Mouse (Mus musculus) MEL (cell line): ENCODE measurements around the gene Slc39a9. TPM values are rescaled to one million over a fixed set of nuclear protein-coding genes. Genes with fewer than 3 reads are reported as not detected.
A peak's percentile ranks its signal among the peaks of the same experiment; 100 is the strongest.

Experiments
- DNase-seq: peaks from one replicate; pipeline ENCODE4 v3.0.0; 2011; ENCODE audit warnings: low read depth, low spot score
- H3K27ac ChIP-seq: 2 replicates; pipeline ENCODE4 v1.5.1; 2012; ENCODE audit warnings: low read depth, mild to moderate bottlenecking, control low read depth, low read length, moderate library complexity; ENCODE audit not compliant: control insufficient read depth
- H3K27me3 ChIP-seq, 2 experiments: fragments of 150-350 bp in 1 of 2; sonication (generic) in 1 of 2; 2 replicates each; pipeline ENCODE4 v1.6.1; 2012; ENCODE audit warnings: low read length in 2 of 2, mild to moderate bottlenecking in 2 of 2, improper control_type of control experiment in 1 of 2, moderate library complexity in 1 of 2; ENCODE audit not compliant: insufficient read depth in 2 of 2, control insufficient read depth in 1 of 2
- H3K36me3 ChIP-seq, 2 experiments: 2 replicates each; pipeline ENCODE4 v1.6.1; 2012 to 2014; ENCODE audit warnings: low read length in 2 of 2, improper control_type of control experiment in 1 of 2, inconsistent platforms in 1 of 2, mild to moderate bottlenecking in 1 of 2; ENCODE audit not compliant: insufficient read depth in 2 of 2, control insufficient read depth in 1 of 2
- H3K4me1 ChIP-seq, 2 experiments: fragments of 150-350 bp in 1 of 2; sonication (generic) in 1 of 2; 2 replicates each; pipeline ENCODE4 v1.6.1; 2012; ENCODE audit warnings: low read length in 2 of 2, improper control_type of control experiment in 1 of 2, mild to moderate bottlenecking in 1 of 2; ENCODE audit not compliant: insufficient read depth in 2 of 2, control insufficient read depth in 1 of 2
- H3K4me3 ChIP-seq, 2 experiments: fragments of 150-350 bp in 1 of 2; sonication (generic) in 1 of 2; 2 replicates each; pipeline ENCODE4 v1.5.1; 2012; ENCODE audit warnings: low read depth in 2 of 2, low read length in 2 of 2, mild to moderate bottlenecking in 2 of 2, moderate library complexity in 2 of 2, control low read depth in 1 of 2, improper control_type of control experiment in 1 of 2; ENCODE audit not compliant: control insufficient read depth in 1 of 2, insufficient read depth in 1 of 2
- H3K79me2 ChIP-seq: 2 replicates; pipeline ENCODE4 v1.6.1; 2012; ENCODE audit warnings: mild to moderate bottlenecking, low read length, moderate library complexity; ENCODE audit not compliant: control insufficient read depth, poor library complexity, insufficient read depth
- H3K9ac ChIP-seq: 2 replicates; pipeline ENCODE4 v1.6.1; 2012; ENCODE audit warnings: low read depth, mild to moderate bottlenecking, control low read depth, low read length, moderate library complexity; ENCODE audit not compliant: control insufficient read depth, poor library complexity, severe bottlenecking
- H3K9me3 ChIP-seq: fragments of 150-350 bp; sonication (generic); replicated peaks from 2 replicates; pipeline ENCODE4 v1.6.1; 2012; ENCODE audit warnings: mild to moderate bottlenecking, low read length, improper control_type of control experiment, moderate library complexity; ENCODE audit not compliant: insufficient read depth
- BHLHE40 ChIP-seq: IDR thresholded peaks from 2 replicates; pipeline ENCODE4 v1.6.1; 2012; ENCODE audit warnings: low read depth, mild to moderate bottlenecking, inconsistent platforms, low read length, improper control_type of control experiment, borderline replicate concordance
- CTCF ChIP-seq, 3 experiments: IDR thresholded peaks in 2 of 3; conservative IDR thresholded peaks in 1 of 3; 2 replicates each; pipeline ENCODE4 v1.5.1; 2011 to 2012; ENCODE audit warnings: low read length in 3 of 3, low read depth in 2 of 3, mild to moderate bottlenecking in 2 of 3, improper control_type of control experiment in 1 of 3, inconsistent platforms in 1 of 3, mixed read lengths in 1 of 3, moderate library complexity in 1 of 3; ENCODE audit not compliant: control insufficient read depth in 1 of 3, insufficient read depth in 1 of 3, poor library complexity in 1 of 3, severe bottlenecking in 1 of 3
- ELF1 ChIP-seq: IDR thresholded peaks from 2 replicates; pipeline ENCODE4 v1.6.1; 2014; ENCODE audit warnings: low read depth, mild to moderate bottlenecking, inconsistent platforms, low read length, improper control_type of control experiment, moderate library complexity
- EP300 ChIP-seq, 2 experiments: IDR thresholded peaks; 2 replicates each; pipeline ENCODE4 v1.6.1; 2011; ENCODE audit warnings: improper control_type of control experiment in 2 of 2, low read length in 2 of 2, low read depth in 1 of 2, mild to moderate bottlenecking in 1 of 2
- GABPA ChIP-seq: IDR thresholded peaks from 2 replicates; pipeline ENCODE4 v1.6.1; 2012; ENCODE audit warnings: low read depth, mild to moderate bottlenecking, inconsistent platforms, low read length, improper control_type of control experiment, moderate library complexity
- HCFC1 ChIP-seq: IDR thresholded peaks from 2 replicates; pipeline ENCODE4 v1.6.1; 2012; ENCODE audit warnings: low read depth, mild to moderate bottlenecking, inconsistent platforms, low read length, improper control_type of control experiment, moderate library complexity
- MAFK ChIP-seq: IDR thresholded peaks from 2 replicates; pipeline ENCODE4 v1.6.1; 2011; ENCODE audit warnings: low read depth, mild to moderate bottlenecking, low read length, improper control_type of control experiment, borderline replicate concordance
- MAX ChIP-seq: IDR thresholded peaks from 2 replicates; pipeline ENCODE4 v1.6.1; 2011; ENCODE audit warnings: low read length, improper control_type of control experiment
- MAZ ChIP-seq: IDR thresholded peaks from 2 replicates; pipeline ENCODE4 v1.6.1; 2012; ENCODE audit warnings: low read depth, mild to moderate bottlenecking, inconsistent platforms, low read length, improper control_type of control experiment
- MEF2A ChIP-seq: IDR thresholded peaks from 2 replicates; pipeline ENCODE4 v1.6.1; 2014; ENCODE audit warnings: low read depth, mild to moderate bottlenecking, inconsistent platforms, low read length, improper control_type of control experiment; ENCODE audit not compliant: poor library complexity, insufficient replicate concordance, severe bottlenecking; ENCODE audit errors: extremely low read depth
- MXI1 ChIP-seq: IDR thresholded peaks from 2 replicates; pipeline ENCODE4 v1.6.1; 2011; ENCODE audit warnings: mild to moderate bottlenecking, low read depth, low read length, improper control_type of control experiment
- MYC ChIP-seq: IDR thresholded peaks from 2 replicates; pipeline ENCODE4 v1.6.1; 2011; ENCODE audit warnings: low read depth, mild to moderate bottlenecking, low read length, improper control_type of control experiment, moderate library complexity
- NRF1 ChIP-seq: IDR thresholded peaks from 2 replicates; pipeline ENCODE4 v1.6.1; 2014; ENCODE audit warnings: low read depth, mild to moderate bottlenecking, inconsistent platforms, low read length, improper control_type of control experiment, moderate library complexity; ENCODE audit not compliant: poor library complexity, insufficient read depth, severe bottlenecking
- POLR2A ChIP-seq, 2 experiments: IDR thresholded peaks; 2 replicates each; pipeline ENCODE4 v1.6.1; 2011 to 2012; ENCODE audit warnings: low read length in 2 of 2, mild to moderate bottlenecking in 2 of 2, control low read depth in 1 of 2, improper control_type of control experiment in 1 of 2, low read depth in 1 of 2, moderate library complexity in 1 of 2; ENCODE audit not compliant: control insufficient read depth in 1 of 2, insufficient read depth in 1 of 2, poor library complexity in 1 of 2
- POLR2AphosphoS5 ChIP-seq: IDR thresholded peaks from 2 replicates; pipeline ENCODE4 v1.6.1; 2012; ENCODE audit warnings: low read depth, borderline replicate concordance, mild to moderate bottlenecking, inconsistent platforms, low read length, moderate library complexity, mixed read lengths
- RAD21 ChIP-seq: IDR thresholded peaks from 2 replicates; pipeline ENCODE4 v1.6.1; 2011; ENCODE audit warnings: mild to moderate bottlenecking, low read depth, low read length, improper control_type of control experiment
- RCOR1 ChIP-seq: IDR thresholded peaks from 2 replicates; pipeline ENCODE4 v1.6.1; 2012; ENCODE audit warnings: low read depth, mild to moderate bottlenecking, inconsistent platforms, low read length, improper control_type of control experiment
- SMC3 ChIP-seq: IDR thresholded peaks from 2 replicates; pipeline ENCODE4 v1.6.1; 2011; ENCODE audit warnings: low read depth, low read length, improper control_type of control experiment
- TCF12 ChIP-seq: IDR thresholded peaks from 2 replicates; pipeline ENCODE4 v1.6.1; 2014; ENCODE audit warnings: low read depth, mild to moderate bottlenecking, inconsistent platforms, low read length, improper control_type of control experiment, moderate library complexity
- USF2 ChIP-seq, 2 experiments: IDR thresholded peaks; 2 replicates each; pipeline ENCODE4 v1.6.1; 2011 to 2012; ENCODE audit warnings: improper control_type of control experiment in 2 of 2, low read length in 2 of 2, borderline replicate concordance in 1 of 2, inconsistent platforms in 1 of 2, low read depth in 1 of 2, mild to moderate bottlenecking in 1 of 2; ENCODE audit not compliant: insufficient read depth in 1 of 2
- ZMIZ1 ChIP-seq: IDR thresholded peaks from 2 replicates; pipeline ENCODE4 v1.6.1; 2012; ENCODE audit warnings: low read depth, mild to moderate bottlenecking, inconsistent platforms, low read length, improper control_type of control experiment, moderate library complexity
- ZNF384 ChIP-seq: IDR thresholded peaks from 2 replicates; pipeline ENCODE4 v1.6.1; 2012; ENCODE audit warnings: low read depth, mild to moderate bottlenecking, inconsistent platforms, low read length, improper control_type of control experiment
- polyA plus RNA-seq, 2 experiments: library from polyadenylated mRNA; stranded (reverse) in 1 of 2; unstranded in 1 of 2; fragments of >175 nt in 1 of 2; fragments of >200 nt in 1 of 2; gene quantifications; 2 replicates each; pipeline versions ENCODE4 v1.2.1 to v1.2.4; 2012; ENCODE audit warnings: low replicate concordance in 2 of 2, low read depth in 1 of 2; ENCODE audit not compliant: insufficient read length in 2 of 2, insufficient read depth in 1 of 2, missing spikeins in 1 of 2
- total RNA-seq: library from RNA; depleted of rRNA; stranded (reverse); fragments of 300-350 nt; gene quantifications from 2 replicates; pipeline ENCODE4 v1.2.3, GENCODE M21; 2012

The Slc39a9 gene
- total and polyA plus RNA-seq, 3 experiments: 13.1 to 34.4 TPM; not detected in 1

GRCm38 (mm10) chr12:80701332-80701731, 57.6 kb downstream of the Slc39a9 start:
- Histone ChIP-seq H3K27ac (no peak overlapping the region), H3K4me1 (peaks cover 9 to 14% of the 10 kb centered on the region in 2 experiments), H3K9ac (no peak overlapping the region), H3K4me3 (no peak overlapping the region), H3K9me3 (no peaks in the 10 kb centered on the region), H3K36me3 (peaks cover 0 to 10% of the 10 kb centered on the region in 2 experiments; a peak in 2 of 4 replicates), H3K79me2 (no peaks in the 10 kb centered on the region), H3K27me3 (no peaks in the 10 kb centered on the region)
- DNase-seq: peak; percentile 19
- TF ChIP-seq EP300 (IDR thresholded peaks at IDR 0.05; ENCODE audit: low read depth in 1 of 2, low read length in 2 of 2) (no peak), POLR2AphosphoS5 (no peak), USF2 (IDR thresholded peaks at IDR 0.05; ENCODE audit: borderline replicate concordance in 1 of 2, insufficient read depth in 1 of 2, low read depth in 1 of 2, low read length in 2 of 2) (no peak), GABPA (no peak), TCF12 (no peak), ZNF384 (no peak)

- Histone ChIP-seq H3K9ac (no peak overlapping the region), H3K9me3 (no peaks in the 10 kb centered on the region), H3K79me2 (no peaks in the 10 kb centered on the region), H3K4me3 (no peak overlapping the region), H3K4me1 (no peaks in the 10 kb centered on the region), H3K27ac (no peak overlapping the region), H3K36me3 (no peaks in the 10 kb centered on the region), H3K27me3 (peaks cover 4 to 12% of the 10 kb centered on the region in 2 experiments; a peak in 3 of 4 replicates)
- DNase-seq: no peak
- TF ChIP-seq MAFK (no peak), ZMIZ1 (no peak), MEF2A (no peak), RCOR1 (no peak), POLR2A (IDR thresholded peaks at IDR 0.05; ENCODE audit: control insufficient read depth in 1 of 2, insufficient read depth in 1 of 2, low read depth in 1 of 2, low read length in 2 of 2, poor library complexity in 1 of 2) (no peak), MYC (no peak), BHLHE40 (no peak), ZNF384 (no peak), MAZ (no peak), MAX (no peak), NRF1 (no peak), TCF12 (no peak), MXI1 (no peak), RAD21 (no peak), CTCF (IDR thresholded peaks at IDR 0.05 in 2 of 3, conservative IDR thresholded peaks at IDR 0.05 in 1 of 3; ENCODE audit: control insufficient read depth in 1 of 3, insufficient read depth in 1 of 3, low read depth in 2 of 3, low read length in 3 of 3, poor library complexity in 1 of 3, severe bottlenecking in 1 of 3) (no peak), SMC3 (no peak), GABPA (no peak), ELF1 (no peak), HCFC1 (no peak)
Measured at GRCm38 (mm10) chr12:80706208-80706914, 62.7 kb downstream of the Slc39a9 start.
